Mouse (Mus musculus): Measurements from ENCODE around the gene Hecw1. TPM values are rescaled to one million over a fixed set of nuclear protein-coding genes. Genes with fewer than 3 reads are reported as not detected.
"Not testable (repeated sequence)": the region's sequence is repeated elsewhere in the genome, so short reads cannot be mapped to it uniquely, and the experiment has no call there.

Hecw1 gene
- polyA plus RNA-seq, 2 experiments from 2014 or later: 0.26 TPM; not detected in 1

DNA sequence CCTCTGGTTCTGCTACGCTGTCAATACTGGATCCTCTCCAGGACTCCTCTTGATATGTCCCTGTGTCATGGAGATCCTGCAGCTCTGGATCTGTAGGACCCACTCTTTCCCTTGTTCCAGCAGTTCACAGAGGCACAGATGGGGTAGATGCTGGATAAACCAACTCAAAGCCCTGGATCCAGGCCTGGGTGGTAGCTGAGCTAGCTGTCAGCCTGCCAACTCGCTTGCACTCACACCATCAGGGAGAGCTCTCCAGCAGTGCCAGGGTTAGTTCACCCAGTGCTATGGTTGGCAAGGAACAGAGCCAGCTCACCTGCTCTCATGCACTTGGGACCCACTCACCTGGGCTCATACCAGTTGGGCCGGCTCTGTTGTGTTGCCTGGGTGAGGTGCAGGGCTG is 157.5 kb downstream of the Hecw1 start:
- no peak for ATAC-seq

DNA sequence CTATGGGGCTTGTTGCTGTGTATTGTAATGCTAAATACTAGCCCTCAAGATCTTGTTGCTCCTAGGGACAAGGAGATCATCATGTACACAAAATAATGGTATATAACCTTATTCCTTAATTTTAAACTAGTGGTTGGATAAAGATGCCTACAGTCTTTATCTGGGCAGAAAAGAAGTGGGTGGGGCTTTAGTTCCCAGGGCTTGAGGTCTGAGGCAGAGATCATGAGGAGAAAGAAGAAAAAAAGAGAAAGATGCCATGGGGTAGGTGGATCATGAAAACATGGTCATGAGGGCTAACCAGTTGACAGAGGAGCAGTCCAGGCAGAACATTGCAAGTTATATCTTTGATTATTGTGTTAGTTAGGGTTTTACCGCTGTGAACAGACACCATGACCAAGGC is 195.8 kb downstream of the Hecw1 start:
- no peak for ATAC-seq

DNA sequence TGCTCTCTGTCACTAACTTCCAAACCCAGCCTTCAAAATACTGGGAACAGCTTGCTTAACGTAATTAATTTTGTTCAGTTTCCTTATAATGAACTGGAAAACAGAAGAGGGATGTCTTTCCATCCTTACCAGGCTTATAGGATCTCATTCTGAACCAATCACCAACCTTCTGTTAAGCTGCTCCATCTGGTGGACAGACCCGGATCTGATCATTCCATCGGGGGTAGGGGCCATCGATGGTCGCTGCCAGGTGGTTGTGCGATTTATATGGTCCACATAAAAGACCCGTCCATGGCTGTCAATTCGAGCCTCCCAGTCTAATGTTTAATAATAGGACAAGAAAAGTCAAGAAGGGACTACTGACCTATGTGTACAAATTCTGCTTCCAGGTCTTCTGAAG is 216.4 kb downstream of the Hecw1 start:
- no peak for ATAC-seq

- no peak for ATAC-seq
Measured at GRCm38 (mm10) chr13:14304103-14304502, 218.9 kb downstream of the Hecw1 start.

- ATAC-seq: no peak
Measured at GRCm38 (mm10) chr13:14302921-14303320, 220.1 kb downstream of the Hecw1 start.

DNA sequence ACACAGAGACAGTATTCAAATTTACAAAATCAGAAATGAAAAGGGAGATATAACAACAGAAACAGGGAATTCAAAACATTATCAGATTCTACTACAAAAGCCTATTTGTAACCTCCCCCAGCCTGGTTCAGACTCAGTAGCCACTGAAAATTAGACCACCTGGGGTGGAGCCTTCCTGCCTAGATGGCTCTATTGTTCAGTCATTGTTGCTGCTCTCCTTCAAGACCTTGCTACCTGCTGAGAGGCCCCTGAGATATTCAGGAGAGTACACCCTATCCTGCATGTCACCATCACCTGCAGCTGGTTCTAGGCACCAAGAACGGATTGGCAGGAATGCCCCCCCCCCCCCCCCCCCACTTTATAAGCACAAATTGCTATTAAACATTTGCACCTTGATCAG is 233.0 kb downstream of the Hecw1 start:
- no peak for ATAC-seq

DNA sequence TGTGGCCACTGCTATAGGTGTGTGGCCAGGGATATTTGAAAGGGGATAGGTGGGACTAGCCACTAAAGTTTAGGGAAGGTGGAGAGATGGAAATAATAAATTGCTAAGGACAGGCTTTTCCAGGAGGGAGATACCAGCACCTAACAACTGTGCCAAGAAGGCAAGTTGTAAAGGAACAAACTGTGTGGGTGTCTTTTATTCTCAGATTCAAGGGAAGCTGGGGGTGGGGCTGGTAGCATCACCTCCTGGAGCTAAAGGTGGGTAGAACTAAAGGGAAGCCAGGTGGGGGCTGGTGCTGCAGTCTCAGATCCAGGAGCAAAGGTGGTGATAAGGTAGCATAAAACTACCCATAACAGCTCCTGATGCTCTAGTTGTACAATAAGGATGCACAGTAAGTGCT is 251.6 kb downstream of the Hecw1 start:
- ATAC-seq: no peak

GRCm38 (mm10) chr13:14260939-14261338 is 262.1 kb downstream of the Hecw1 start:
- ATAC-seq: not testable (repeated sequence)

DNA sequence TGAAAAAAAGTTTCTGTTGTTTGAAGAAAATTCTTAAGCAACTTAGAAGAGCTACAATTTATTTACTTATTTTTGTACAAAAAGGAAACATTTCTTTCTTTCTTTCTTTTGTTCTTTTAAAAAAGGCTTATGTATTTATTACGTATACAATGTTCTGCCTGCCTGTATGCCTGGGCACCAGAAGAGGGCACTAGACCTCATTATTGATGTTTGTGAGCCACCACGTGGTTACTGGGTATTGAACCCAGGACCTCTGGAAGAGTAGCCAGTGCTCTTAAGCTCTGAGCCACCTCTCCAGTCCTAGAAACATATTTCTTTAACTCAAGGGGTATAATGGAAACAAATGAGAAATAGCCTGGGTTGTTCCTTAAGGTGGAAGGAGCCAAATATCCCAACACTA is 277.1 kb downstream of the Hecw1 start:
- no peak for ATAC-seq

GRCm38 (mm10) chr13:14179669-14180068 is 343.4 kb downstream of the Hecw1 start:
- ATAC-seq: no peak

DNA sequence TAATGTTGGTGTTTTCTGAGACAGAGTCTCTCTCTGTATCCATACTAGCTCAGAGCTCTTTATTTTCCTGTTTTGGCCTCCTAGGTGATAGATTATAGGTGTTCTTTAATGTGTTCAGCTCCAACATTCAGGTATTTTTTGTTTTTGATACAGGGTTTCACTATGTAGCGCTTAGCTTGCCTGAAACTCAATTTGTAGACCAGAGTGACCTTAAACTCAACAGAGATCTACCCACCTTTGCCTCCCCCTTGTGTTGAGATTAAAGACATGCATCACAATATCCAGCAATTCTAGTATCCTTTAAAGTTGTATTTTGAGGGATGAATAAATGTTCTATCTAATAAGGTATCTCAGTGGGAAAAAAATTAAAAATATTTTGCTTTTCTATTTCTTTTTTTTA is 345.0 kb downstream of the Hecw1 start:
- no peak for ATAC-seq

Other genes starting within 250 kb of the Hecw1 start
- 100 to 1,000 TPM; 125 to 136 TPM for gene Mrpl32, start 89.9 kb upstream of the Hecw1 start, polyA plus RNA-seq (2017; shearing (Covaris generic))
- gene Psma2, start 90.0 kb upstream of the Hecw1 start, polyA plus RNA-seq (2017; shearing (Covaris generic)): 100 to 1,000 TPM; 199 to 204 TPM
- gene AW209491, start 106.9 kb upstream of the Hecw1 start, polyA plus RNA-seq (2017; shearing (Covaris generic)): 10 to 100 TPM; 20.1 to 21.0 TPM

Data from activated CD4-positive, CD25-positive, alpha-beta regulatory T cell, adult 4 months (primary cell).